Mouse (Mus musculus): Measurements from ENCODE around the gene Pth1r.

DNA sequence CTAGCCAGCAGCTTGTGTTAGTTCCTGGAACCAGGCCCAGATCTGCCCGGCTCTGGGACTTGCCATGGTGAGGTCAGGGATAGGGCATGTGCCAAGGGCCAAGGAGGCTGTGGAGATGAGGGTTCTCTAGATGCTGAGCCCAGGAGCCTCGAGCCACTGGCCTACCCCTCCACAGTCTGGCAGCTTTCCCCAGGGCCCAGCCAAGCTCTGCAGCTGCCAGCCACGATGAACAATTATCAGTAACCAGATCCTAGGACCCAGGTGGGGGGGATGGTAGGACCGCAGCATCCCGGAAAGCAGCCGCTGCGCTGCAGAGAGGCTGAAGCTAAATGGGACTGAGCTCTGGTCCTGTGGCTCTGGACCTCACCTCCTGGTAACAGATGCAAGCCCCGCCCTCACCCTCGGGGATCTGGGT is 21.2 kb downstream of the Pth1r start:
- TF ChIP-seq CTCF (IDR thresholded peaks at IDR 0.05; ENCODE audit: low read depth, low read length): no peak
- no peak for TF ChIP-seq EP300 (IDR thresholded peaks at IDR 0.05; ENCODE audit: insufficient read depth, low read depth, low read length)
